Mouse (Mus musculus) small intestine, adult 2 months (tissue): Measurements from ENCODE around the gene Depp1. TPM values are rescaled to one million over a fixed set of nuclear protein-coding genes. Genes with fewer than 3 reads are reported as not detected.
A peak's percentile ranks its signal among the peaks of the same experiment; 100 is the strongest.

ENCODE experiments used
- H3K27ac ChIP-seq: fragments of 200-500 bp; 2 replicates; pipeline ENCODE4 v1.5.1; 2012; ENCODE audit warnings: low read depth, low read length, control low read depth, inconsistent platforms; ENCODE audit not compliant: insufficient read depth
- H3K27me3 ChIP-seq: fragments of 200-500 bp; 2 replicates; pipeline ENCODE4 v1.6.1; 2012; ENCODE audit warnings: mild to moderate bottlenecking, moderate library complexity, low read length, inconsistent platforms; ENCODE audit not compliant: control insufficient read depth, insufficient read depth
- H3K36me3 ChIP-seq: fragments of 200-500 bp; 2 replicates; pipeline ENCODE4 v1.6.1; 2012; ENCODE audit warnings: mild to moderate bottlenecking, low read length, control low read depth, inconsistent platforms; ENCODE audit not compliant: control insufficient read depth, insufficient read depth
- H3K4me1 ChIP-seq: fragments of 200-500 bp; 2 replicates; pipeline ENCODE4 v1.6.1; 2012; ENCODE audit warnings: low read length, inconsistent platforms, mixed read lengths; ENCODE audit not compliant: control insufficient read depth, insufficient read depth, insufficient read length
- H3K4me3 ChIP-seq: fragments of 200-500 bp; 2 replicates; pipeline ENCODE4 v1.5.1; 2012; ENCODE audit warnings: low read depth, mild to moderate bottlenecking, control low read depth, inconsistent platforms, low read length, moderate library complexity
- CTCF ChIP-seq: fragments of 200-500 bp; IDR thresholded peaks from 2 replicates; pipeline ENCODE4 v1.5.1; 2012; ENCODE audit warnings: low read depth, mild to moderate bottlenecking, control low read depth, inconsistent platforms, low read length, moderate library complexity, mixed read lengths; ENCODE audit not compliant: insufficient replicate concordance, insufficient read length; ENCODE audit errors: extremely low read depth
- POLR2A ChIP-seq: fragments of 200-500 bp; IDR thresholded peaks from 2 replicates; pipeline ENCODE4 v1.6.1; 2012; ENCODE audit warnings: low read depth, mild to moderate bottlenecking, control low read depth, inconsistent platforms, low read length, moderate library complexity
- WGBS: fragments of 180-500 bp; shearing (Covaris S2); methylation state at CpG from one replicate; pipeline ENCODE4 v1.1.7; 2018; 5-methylcytosine and 5-hydroxymethylcytosine counted together
- polyA plus RNA-seq: library from polyadenylated mRNA; depleted of rRNA; stranded (reverse); fragments of >200 nt; gene quantifications from 2 replicates; pipeline ENCODE4 v1.2.3, GENCODE M21; 2012

Gene Depp1
- polyA plus RNA-seq, 1 experiment: 2.6 TPM

DNA sequence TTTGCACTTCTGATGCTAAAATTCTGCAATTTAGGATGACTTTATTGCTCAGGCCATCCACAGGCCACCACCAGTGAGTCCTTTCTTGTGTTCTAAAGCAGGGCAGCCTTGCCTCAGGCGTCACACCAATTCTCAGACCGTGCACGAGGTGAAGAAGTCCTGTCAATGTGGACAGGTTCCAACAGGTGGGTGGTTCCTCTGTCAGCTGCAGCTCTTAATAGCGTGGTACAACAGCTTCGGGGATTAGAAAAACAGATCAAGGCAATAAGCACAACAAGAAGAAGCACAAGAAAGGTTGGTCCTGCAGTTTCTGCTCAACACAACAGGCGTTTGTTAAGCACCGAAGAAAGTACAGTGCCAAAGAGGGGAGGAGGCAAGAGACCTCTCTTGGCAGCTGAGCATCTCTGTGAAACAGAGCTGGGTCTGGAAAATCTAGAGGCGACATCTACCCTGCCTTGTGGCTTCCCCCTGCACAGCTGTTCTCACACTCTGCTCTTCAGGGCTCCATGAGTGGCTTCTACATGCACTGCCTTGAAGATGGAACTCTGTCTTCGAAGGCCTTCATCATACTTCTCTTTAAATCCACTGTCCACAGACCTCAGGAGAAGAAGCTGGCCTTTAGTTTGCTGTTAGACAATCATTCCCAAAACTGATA lies 13.7 kb upstream of the Depp1 start:
- Histone ChIP-seq H3K27me3 (no peaks in the 10 kb centered on the region), H3K4me1 (peaks cover 5% of the 10 kb centered on the region), H3K27ac (no peak overlapping the region), H3K36me3 (peaks cover 8% of the 10 kb centered on the region; the same call in 1 of the 2 replicates), H3K4me3 (no peak overlapping the region)
- WGBS: 69% methylated on average over 9 of the region's 9 CpGs
- TF ChIP-seq POLR2A (no peak), CTCF (no peak)

DNA sequence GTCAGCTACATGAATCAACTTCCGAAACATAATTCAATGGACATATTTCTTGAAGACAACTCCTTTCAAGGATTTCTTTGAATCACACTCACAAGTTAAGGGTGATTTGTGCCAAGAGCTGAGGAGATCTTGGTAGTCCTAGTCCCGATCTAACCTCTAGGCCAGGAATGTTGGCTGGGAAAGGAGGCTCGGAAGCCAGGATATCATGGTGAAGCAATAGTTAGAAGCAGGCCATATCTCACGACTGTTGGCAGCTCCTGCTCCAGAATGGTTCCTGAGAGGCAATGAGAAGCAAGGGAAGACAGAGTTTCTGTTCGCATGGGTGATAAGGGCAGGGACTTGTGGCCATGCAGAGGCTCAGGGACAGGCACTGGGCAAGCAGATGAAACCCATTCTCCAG lies 12.9 kb upstream of the Depp1 start:
- no peak overlapping the region for H3K27ac ChIP-seq
- H3K4me1 ChIP-seq: peaks cover 5% of the 10 kb centered on the region
- TF ChIP-seq POLR2A (no peak), CTCF (no peak)
- peaks cover 8% of the 10 kb centered on the region; the same call in 1 of the 2 replicates for H3K36me3 ChIP-seq
- 78% methylated on average over 5 of the region's 5 CpGs for WGBS
- H3K27me3 ChIP-seq: no peaks in the 10 kb centered on the region
- H3K4me3 ChIP-seq: no peak overlapping the region

DNA sequence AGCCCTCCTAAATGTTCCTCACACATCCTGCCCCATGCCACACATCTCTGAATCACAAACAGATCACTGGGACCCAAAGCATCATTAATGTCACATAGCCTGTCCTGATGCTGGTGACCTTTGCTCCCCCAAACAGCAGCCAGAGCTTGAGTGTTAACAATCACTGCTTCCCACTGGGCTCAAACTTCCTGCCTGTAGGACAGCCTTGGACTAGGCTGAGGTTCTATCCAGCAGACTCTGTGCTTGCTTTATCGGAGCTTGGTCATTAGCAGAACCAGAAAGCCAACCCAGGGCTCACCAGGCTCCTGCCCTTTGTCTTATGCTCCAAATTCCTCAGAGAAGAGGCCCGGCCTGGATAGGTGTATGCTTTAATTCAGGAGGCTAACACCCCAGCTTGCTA lies 11.5 kb upstream of the Depp1 start:
- H3K4me1 ChIP-seq: peaks cover 5% of the 10 kb centered on the region
- peaks cover 8% of the 10 kb centered on the region; the same call in 1 of the 2 replicates for H3K36me3 ChIP-seq
- no peak overlapping the region for H3K27ac ChIP-seq
- 82% methylated on average over 2 of the region's 2 CpGs for WGBS
- no peak for TF ChIP-seq POLR2A
- TF ChIP-seq CTCF: no peak
- no peaks in the 10 kb centered on the region for H3K27me3 ChIP-seq
- no peak overlapping the region for H3K4me3 ChIP-seq

DNA sequence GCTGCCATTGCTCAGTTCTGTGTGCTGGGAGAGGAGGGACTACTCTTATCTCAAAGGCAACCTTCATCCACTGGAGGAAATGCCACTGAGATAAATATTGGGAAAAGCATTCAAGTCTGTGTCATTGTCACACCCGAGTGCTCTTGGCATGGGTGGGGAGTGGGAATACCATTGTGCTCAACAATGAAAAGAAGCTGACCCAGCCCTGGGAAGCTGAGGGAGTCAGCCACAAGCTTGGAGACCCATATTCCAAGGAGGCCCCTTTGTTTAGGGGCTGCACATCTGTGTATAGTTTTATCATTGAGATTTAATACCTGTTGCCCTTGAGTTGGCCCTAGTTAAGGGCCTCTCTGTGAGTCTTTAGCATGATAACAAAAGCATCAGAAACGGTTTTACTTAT lies 10.7 kb upstream of the Depp1 start:
- WGBS: 34% methylated on average over 2 of the region's 2 CpGs
- H3K27me3 ChIP-seq: no peaks in the 10 kb centered on the region
- H3K27ac ChIP-seq: no peak overlapping the region
- no peak for TF ChIP-seq CTCF
- no peak for TF ChIP-seq POLR2A
- H3K4me1 ChIP-seq: peaks cover 5% of the 10 kb centered on the region
- peaks cover 10% of the 10 kb centered on the region; the same call in 1 of the 2 replicates for H3K36me3 ChIP-seq
- no peak overlapping the region for H3K4me3 ChIP-seq

GRCm38 (mm10) chr6:116642942-116643341 lies 7.5 kb upstream of the Depp1 start:
- no peak for TF ChIP-seq POLR2A
- H3K36me3 ChIP-seq: peaks cover 17% of the 10 kb centered on the region
- no peak overlapping the region for H3K27ac ChIP-seq
- H3K4me1 ChIP-seq: no peaks in the 10 kb centered on the region
- H3K27me3 ChIP-seq: no peaks in the 10 kb centered on the region
- no peak overlapping the region for H3K4me3 ChIP-seq
- WGBS: 89% methylated on average over 11 of the region's 11 CpGs

DNA sequence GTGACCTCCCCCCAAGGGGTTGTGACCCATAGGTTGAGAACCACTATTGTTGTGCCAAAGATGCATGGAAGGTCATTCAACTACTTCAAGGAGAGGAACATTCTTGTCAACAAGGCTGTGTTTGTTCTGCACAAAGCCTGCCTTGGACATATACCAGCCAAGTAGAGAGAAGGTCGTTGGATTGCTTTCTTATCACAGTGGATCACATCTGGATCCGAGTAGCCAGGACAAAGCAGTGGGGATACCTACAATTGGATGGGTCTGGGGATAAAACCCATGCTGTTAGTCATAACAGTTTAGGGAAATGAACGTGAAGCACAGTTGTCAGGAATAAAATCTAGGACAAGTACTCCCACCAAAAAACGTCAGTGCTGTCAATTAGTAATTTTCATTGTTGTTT lies 6.5 kb upstream of the Depp1 start:
- H3K27ac ChIP-seq: no peak overlapping the region
- WGBS: 62% methylated on average over 4 of the region's 4 CpGs
- no peak overlapping the region for H3K4me3 ChIP-seq
- H3K4me1 ChIP-seq: no peaks in the 10 kb centered on the region
- peaks cover 15% of the 10 kb centered on the region for H3K36me3 ChIP-seq
- no peaks in the 10 kb centered on the region for H3K27me3 ChIP-seq
- TF ChIP-seq POLR2A: no peak
- no peak for TF ChIP-seq CTCF

DNA sequence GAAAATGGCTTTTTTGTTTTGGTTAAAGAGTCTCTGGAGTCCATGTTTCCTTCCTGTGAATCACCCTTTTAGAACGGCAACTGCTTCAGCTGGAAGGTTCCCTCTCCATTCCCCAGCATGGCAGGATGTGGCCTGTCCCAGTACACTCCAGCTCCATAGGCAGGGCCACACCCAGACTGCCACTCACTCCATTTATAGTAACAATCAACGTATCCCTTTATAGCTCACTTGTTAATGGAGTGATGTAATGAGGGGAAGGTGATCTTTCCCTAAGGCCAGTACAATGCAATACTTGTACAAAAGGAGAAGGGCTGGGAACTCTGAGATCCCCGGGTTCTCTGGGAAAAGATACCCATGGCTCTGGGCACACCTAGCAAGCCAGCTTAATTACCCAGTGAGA lies 6.1 kb upstream of the Depp1 start:
- H3K4me1 ChIP-seq: no peaks in the 10 kb centered on the region
- 39% methylated on average over 3 of the region's 3 CpGs for WGBS
- H3K27ac ChIP-seq: peak overlapping the region; percentile 26; the same call in 1 of the 2 replicates
- TF ChIP-seq POLR2A: no peak
- no peak for TF ChIP-seq CTCF
- H3K27me3 ChIP-seq: no peaks in the 10 kb centered on the region
- no peak overlapping the region for H3K4me3 ChIP-seq
- peaks cover 14% of the 10 kb centered on the region for H3K36me3 ChIP-seq

DNA sequence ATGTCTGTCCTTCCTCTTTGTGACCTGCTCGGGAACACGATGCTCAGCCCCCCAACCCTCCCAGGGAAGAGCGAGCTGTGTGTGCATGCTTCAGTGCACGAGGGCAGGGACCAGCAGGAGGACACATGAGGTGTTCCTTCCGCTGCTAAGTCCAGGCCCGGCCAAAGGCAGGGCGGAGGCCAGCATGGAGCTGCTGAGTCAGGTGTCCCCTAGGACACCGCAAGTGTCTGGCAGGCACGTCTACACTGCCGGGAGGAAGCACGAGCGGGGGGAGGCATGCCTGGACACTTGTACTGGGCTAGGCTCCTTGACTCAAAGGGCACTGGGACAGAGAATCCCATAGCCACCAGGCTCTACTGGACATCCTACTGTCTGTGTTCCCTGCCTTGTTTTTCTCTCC lies 2.6 kb upstream of the Depp1 start:
- H3K27ac ChIP-seq: no peak overlapping the region
- 89% methylated on average over 12 of the region's 12 CpGs for WGBS
- no peaks in the 10 kb centered on the region for H3K4me1 ChIP-seq
- TF ChIP-seq CTCF (no peak), POLR2A (no peak)
- H3K36me3 ChIP-seq: peaks cover 11% of the 10 kb centered on the region
- no peaks in the 10 kb centered on the region for H3K27me3 ChIP-seq
- H3K4me3 ChIP-seq: no peak overlapping the region
